Mouse (Mus musculus): ENCODE data around the gene Glp1r. TPM values are rescaled to one million over a fixed set of nuclear protein-coding genes. Genes with fewer than 3 reads are reported as not detected.

Glp1r gene
- polyA plus RNA-seq, 1 experiment from 2014 or later: 0.06 TPM

- H3K4me2 ChIP-seq: no peak overlapping the region
- H3K9me3 ChIP-seq (replicated peaks): no peaks in the 10 kb centered on the region
- H3K27ac ChIP-seq: no peak overlapping the region
- no peaks in the 10 kb centered on the region for H3K27me3 ChIP-seq
- no peak overlapping the region for H3K4me3 ChIP-seq
- no peak for ATAC-seq
- H3K9ac ChIP-seq: no peak overlapping the region
- H3K4me1 ChIP-seq: peaks cover 16% of the 10 kb centered on the region; the same call in 1 of the 2 replicates
- no peaks in the 10 kb centered on the region for H3K36me3 ChIP-seq (ENCODE audit: poor library complexity, severe bottlenecking)
Observed at GRCm38 (mm10) chr17:30914264-30914663, 12.6 kb downstream of the Glp1r start.

- H3K9ac ChIP-seq: no peak overlapping the region
- H3K9me3 ChIP-seq (replicated peaks): no peaks in the 10 kb centered on the region
- no peaks in the 10 kb centered on the region for H3K27me3 ChIP-seq
- 69% methylated on average over 4 of the region's 4 CpGs for WGBS
- no peak overlapping the region for H3K4me3 ChIP-seq
- H3K4me1 ChIP-seq: no peaks in the 10 kb centered on the region
- no peaks in the 10 kb centered on the region for H3K36me3 ChIP-seq (ENCODE audit: poor library complexity, severe bottlenecking)
- no peak for ATAC-seq
- no peak overlapping the region for H3K27ac ChIP-seq
- no peak overlapping the region for H3K4me2 ChIP-seq
Observed at GRCm38 (mm10) chr17:30923566-30923965, 21.9 kb downstream of the Glp1r start.

GRCm38 (mm10) chr17:30930827-30931226 lies 29.2 kb downstream of the Glp1r start:
- H3K27ac ChIP-seq: no peak overlapping the region
- H3K4me1 ChIP-seq: peaks cover 4% of the 10 kb centered on the region; the same call in 1 of the 2 replicates
- no peaks in the 10 kb centered on the region for H3K9me3 ChIP-seq (replicated peaks)
- no peak for ATAC-seq
- H3K36me3 ChIP-seq (ENCODE audit: poor library complexity, severe bottlenecking): no peaks in the 10 kb centered on the region
- H3K4me2 ChIP-seq: no peak overlapping the region
- no peak overlapping the region for H3K9ac ChIP-seq
- no peaks in the 10 kb centered on the region for H3K27me3 ChIP-seq
- no peak overlapping the region for H3K4me3 ChIP-seq
- 88% methylated on average over 7 of the region's 7 CpGs for WGBS

- Histone ChIP-seq H3K27me3 (no peaks in the 10 kb centered on the region), H3K4me1 (peaks cover 7% of the 10 kb centered on the region; the same call in 1 of the 2 replicates), H3K36me3 (ENCODE audit: poor library complexity, severe bottlenecking) (no peaks in the 10 kb centered on the region), H3K9ac (no peak overlapping the region), H3K4me3 (no peak overlapping the region), H3K27ac (no peak overlapping the region), H3K4me2 (no peak overlapping the region), H3K9me3 (replicated peaks) (no peaks in the 10 kb centered on the region)
- ATAC-seq: no peak
- 95% methylated on average over 5 of the region's 5 CpGs for WGBS
Observed at GRCm38 (mm10) chr17:30932836-30933235, 31.2 kb downstream of the Glp1r start.

- H3K4me2 ChIP-seq: no peak overlapping the region
- H3K4me3 ChIP-seq: no peak overlapping the region
- H3K27ac ChIP-seq: no peak overlapping the region
- H3K27me3 ChIP-seq: no peaks in the 10 kb centered on the region
- WGBS: 45% methylated on average over 5 of the region's 5 CpGs
- H3K9me3 ChIP-seq (replicated peaks): no peaks in the 10 kb centered on the region
- no peak for ATAC-seq
- no peaks in the 10 kb centered on the region for H3K36me3 ChIP-seq (ENCODE audit: poor library complexity, severe bottlenecking)
- H3K4me1 ChIP-seq: peaks cover 7% of the 10 kb centered on the region; the same call in 1 of the 2 replicates
- H3K9ac ChIP-seq: no peak overlapping the region
Observed at GRCm38 (mm10) chr17:30935301-30935700, 33.7 kb downstream of the Glp1r start.

GRCm38 (mm10) chr17:30938554-30938953 lies 36.9 kb downstream of the Glp1r start:
- 60% methylated on average over 9 of the region's 9 CpGs for WGBS
- no peak for ATAC-seq
- Histone ChIP-seq H3K9ac (no peak overlapping the region), H3K4me3 (no peak overlapping the region), H3K27ac (no peak overlapping the region), H3K4me2 (no peak overlapping the region), H3K9me3 (replicated peaks) (no peaks in the 10 kb centered on the region), H3K4me1 (peaks cover 7% of the 10 kb centered on the region; the same call in 1 of the 2 replicates), H3K27me3 (no peaks in the 10 kb centered on the region), H3K36me3 (ENCODE audit: poor library complexity, severe bottlenecking) (no peaks in the 10 kb centered on the region)

GRCm38 (mm10) chr17:30948382-30948781 lies 46.8 kb downstream of the Glp1r start:
- no peaks in the 10 kb centered on the region for H3K36me3 ChIP-seq (ENCODE audit: poor library complexity, severe bottlenecking)
- H3K4me2 ChIP-seq: no peak overlapping the region
- no peak overlapping the region for H3K4me3 ChIP-seq
- WGBS: 71% methylated on average over 1 of the region's 1 CpGs
- no peak overlapping the region for H3K9ac ChIP-seq
- H3K27ac ChIP-seq: no peak overlapping the region
- H3K27me3 ChIP-seq: no peaks in the 10 kb centered on the region
- H3K9me3 ChIP-seq (replicated peaks): no peaks in the 10 kb centered on the region
- ATAC-seq: no peak
- no peaks in the 10 kb centered on the region for H3K4me1 ChIP-seq

- Histone ChIP-seq H3K4me1 (no peaks in the 10 kb centered on the region), H3K36me3 (ENCODE audit: poor library complexity, severe bottlenecking) (no peaks in the 10 kb centered on the region), H3K27me3 (no peaks in the 10 kb centered on the region), H3K4me2 (no peak overlapping the region), H3K9ac (no peak overlapping the region), H3K9me3 (replicated peaks) (no peaks in the 10 kb centered on the region), H3K4me3 (no peak overlapping the region), H3K27ac (no peak overlapping the region)
- 6% methylated on average over 7 of the region's 7 CpGs for WGBS
- no peak for ATAC-seq
Observed at GRCm38 (mm10) chr17:30950780-30951179, 49.2 kb downstream of the Glp1r start.

- Histone ChIP-seq H3K9me3 (replicated peaks) (no peaks in the 10 kb centered on the region), H3K9ac (no peak overlapping the region), H3K4me2 (no peak overlapping the region), H3K27ac (no peak overlapping the region), H3K36me3 (ENCODE audit: poor library complexity, severe bottlenecking) (no peaks in the 10 kb centered on the region), H3K4me3 (no peak overlapping the region), H3K27me3 (no peaks in the 10 kb centered on the region), H3K4me1 (no peaks in the 10 kb centered on the region)
- no peak for ATAC-seq
- 66% methylated on average over 8 of the region's 8 CpGs for WGBS
Observed at GRCm38 (mm10) chr17:30951600-30951999, 50.0 kb downstream of the Glp1r start.

- Histone ChIP-seq H3K27ac (no peak within 1 kb of the TSS), H3K4me3 (no peak within 1 kb of the TSS), H3K36me3 (ENCODE audit: poor library complexity, severe bottlenecking) (no peaks in the 10 kb centered on the region), H3K27me3 (no peaks in the 10 kb centered on the region), H3K9me3 (replicated peaks) (no peaks in the 10 kb centered on the region), H3K9ac (no peak within 1 kb of the TSS), H3K4me2 (no peak within 1 kb of the TSS), H3K4me1 (no peaks in the 10 kb centered on the region)
- ATAC-seq: no peak
- 62% methylated on average over 10 of the region's 10 CpGs for WGBS
Observed at GRCm38 (mm10) chr17:30954340-30954739, 52.7 kb downstream of the Glp1r start, which contains the start of gene Umodl1. Umodl1 (plus strand) TSS chr17:30954640.

GRCm38 (mm10) chr17:30961936-30962592 lies 60.4 kb downstream of the Glp1r start:
- WGBS: 79% methylated on average over 7 of the region's 7 CpGs
- no peak overlapping the region for H3K4me2 ChIP-seq
- no peak overlapping the region for H3K9ac ChIP-seq
- no peak overlapping the region for H3K4me3 ChIP-seq
- no peaks in the 10 kb centered on the region for H3K9me3 ChIP-seq (replicated peaks)
- H3K4me1 ChIP-seq: no peaks in the 10 kb centered on the region
- H3K27me3 ChIP-seq: no peaks in the 10 kb centered on the region
- no peaks in the 10 kb centered on the region for H3K36me3 ChIP-seq (ENCODE audit: poor library complexity, severe bottlenecking)
- ATAC-seq: no peak
- no peak overlapping the region for H3K27ac ChIP-seq

GRCm38 (mm10) chr17:30962880-30963279 lies 61.3 kb downstream of the Glp1r start:
- 49% methylated on average over 2 of the region's 2 CpGs for WGBS
- H3K27ac ChIP-seq: no peak overlapping the region

GRCm38 (mm10) chr17:30969983-30970382 lies 68.4 kb downstream of the Glp1r start:
- Histone ChIP-seq H3K27me3 (no peaks in the 10 kb centered on the region), H3K27ac (no peak overlapping the region), H3K9ac (no peak overlapping the region), H3K36me3 (ENCODE audit: poor library complexity, severe bottlenecking) (no peaks in the 10 kb centered on the region), H3K9me3 (replicated peaks) (no peaks in the 10 kb centered on the region), H3K4me3 (no peak overlapping the region), H3K4me2 (no peak overlapping the region), H3K4me1 (peaks cover 11% of the 10 kb centered on the region; the same call in 1 of the 2 replicates)
- no peak for ATAC-seq
- WGBS: 64% methylated on average over 4 of the region's 4 CpGs

More at GRCm38 (mm10) chr17:30962880-30963279, 61.3 kb downstream of the Glp1r start:
- no peak for ATAC-seq
- no peaks in the 10 kb centered on the region for H3K27me3 ChIP-seq
- no peaks in the 10 kb centered on the region for H3K4me1 ChIP-seq
- no peak overlapping the region for H3K4me3 ChIP-seq
- H3K4me2 ChIP-seq: no peak overlapping the region
- H3K9ac ChIP-seq: no peak overlapping the region
- no peaks in the 10 kb centered on the region for H3K36me3 ChIP-seq (ENCODE audit: poor library complexity, severe bottlenecking)
- no peaks in the 10 kb centered on the region for H3K9me3 ChIP-seq (replicated peaks)

All from forebrain, embryonic 13.5 days (tissue).